Mouse (Mus musculus) ES-Bruce4 (cell line): ENCODE measurements at regions not wholly inside any gene's neighbourhood (a gene's known extent, or its start where the extent isn't known, plus 50 kb on each side); places are given as distances from the start of the nearest gene placed in this dataset.

Experiments
- CTCF ChIP-seq: IDR thresholded peaks from one replicate; pipeline ENCODE4 v1.8.1; 2011; ENCODE audit warnings: low read depth, low read length
- EP300 ChIP-seq: IDR thresholded peaks from 2 replicates; pipeline ENCODE4 v1.6.1; 2011; ENCODE audit warnings: low read depth, low read length; ENCODE audit not compliant: insufficient read depth

DNA sequence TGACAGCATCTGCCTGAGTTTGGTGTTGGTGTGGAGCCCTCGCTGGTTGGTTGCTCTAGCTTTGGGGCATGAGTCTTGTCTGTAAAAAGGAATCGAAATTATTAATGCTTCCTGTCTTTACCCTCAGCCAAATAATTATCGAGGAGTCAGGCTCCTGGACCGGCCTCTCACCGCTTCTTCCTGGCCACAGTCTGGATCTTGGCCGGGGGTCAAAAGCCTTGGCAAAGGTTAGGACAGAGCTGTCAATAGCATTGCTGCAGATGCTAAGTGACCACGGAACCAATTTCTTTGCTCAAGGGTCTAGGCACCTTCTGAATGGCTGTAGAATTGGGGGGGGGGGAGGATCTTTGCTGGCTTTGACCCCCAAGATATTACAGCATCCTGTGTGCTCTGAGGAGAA is 207.3 kb downstream of the Sec16b start:
- TF ChIP-seq CTCF (no peak), EP300 (no peak)
